Mouse (Mus musculus): Measurements from ENCODE around the gene Cdk14. TPM values are rescaled to one million over a fixed set of nuclear protein-coding genes. Genes with fewer than 3 reads are reported as not detected.

Cdk14 gene
- polyA plus RNA-seq, 1 experiment from 2014 or later, result 44.1 TPM

GRCm38 (mm10) chr5:4791219-4791618, 628.9 kb downstream of the Cdk14 start:
- H3K9me3 ChIP-seq, result no peaks in the 10 kb centered on the region
- no peak overlapping the region for H3K9ac ChIP-seq
- ATAC-seq (ENCODE audit: low FRiP score, low read depth), result no peak
- 74% methylated on average over 3 of the region's 3 CpGs for WGBS
- H3K4me2 ChIP-seq, result no peak overlapping the region
- H3K36me3 ChIP-seq, result no peaks in the 10 kb centered on the region
- no peaks in the 10 kb centered on the region for H3K4me1 ChIP-seq (replicated peaks)
- H3K4me3 ChIP-seq, result no peak overlapping the region
- no peak overlapping the region for H3K27ac ChIP-seq (replicated peaks)
- H3K27me3 ChIP-seq, result no peaks in the 10 kb centered on the region

DNA sequence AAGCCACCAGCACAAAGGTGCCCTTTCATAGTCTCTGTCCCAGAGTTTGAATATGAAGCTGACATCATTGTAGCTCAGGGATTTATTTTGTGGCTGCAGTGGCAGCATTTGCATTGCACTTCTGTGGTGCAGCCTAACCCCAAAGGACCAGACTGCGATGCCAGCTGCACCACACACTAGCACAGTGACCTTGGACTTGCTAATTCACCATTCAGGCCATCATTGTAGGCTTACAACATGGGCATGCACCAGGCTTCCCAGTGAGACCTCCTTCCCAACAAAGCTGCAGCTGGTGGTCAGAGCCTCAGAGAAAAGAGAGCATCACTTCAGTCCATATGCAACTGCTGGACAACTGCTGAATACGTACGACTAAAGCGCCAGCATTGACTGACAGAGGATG, 629.8 kb downstream of the Cdk14 start:
- no peaks in the 10 kb centered on the region for H3K4me1 ChIP-seq (replicated peaks)
- H3K4me2 ChIP-seq, result no peak overlapping the region
- H3K27me3 ChIP-seq, result no peaks in the 10 kb centered on the region
- 63% methylated on average over 4 of the region's 4 CpGs for WGBS
- H3K9me3 ChIP-seq, result no peaks in the 10 kb centered on the region
- H3K36me3 ChIP-seq, result no peaks in the 10 kb centered on the region
- H3K9ac ChIP-seq, result no peak overlapping the region
- no peak for ATAC-seq (ENCODE audit: low FRiP score, low read depth)
- no peak overlapping the region for H3K4me3 ChIP-seq
- H3K27ac ChIP-seq (replicated peaks), result no peak overlapping the region

DNA sequence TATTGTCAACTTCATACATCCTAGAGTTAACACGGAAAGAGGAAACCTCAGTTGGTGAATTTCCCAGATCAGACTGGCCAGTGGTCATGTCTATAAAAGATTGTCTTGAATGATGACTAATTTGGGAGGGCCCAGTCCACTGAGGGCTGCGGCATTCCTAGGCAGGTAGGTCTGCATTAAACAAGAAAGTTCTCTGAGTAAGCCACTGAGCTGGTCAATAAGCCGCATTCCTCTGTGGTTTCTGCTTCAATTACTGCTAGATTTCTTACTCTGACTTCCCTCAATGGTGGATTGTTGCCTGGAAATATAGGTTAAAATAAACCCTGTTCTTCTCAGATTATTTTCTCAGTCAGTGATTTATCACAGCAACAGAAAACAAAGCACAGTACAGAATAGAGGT, 631.6 kb downstream of the Cdk14 start:
- H3K4me3 ChIP-seq, result no peak overlapping the region
- no peaks in the 10 kb centered on the region for H3K27me3 ChIP-seq
- H3K4me2 ChIP-seq, result no peak overlapping the region
- H3K36me3 ChIP-seq, result no peaks in the 10 kb centered on the region
- WGBS, result 85% methylated on average over 3 of the region's 3 CpGs
- H3K9ac ChIP-seq, result no peak overlapping the region
- H3K4me1 ChIP-seq (replicated peaks), result no peaks in the 10 kb centered on the region
- ATAC-seq (ENCODE audit: low FRiP score, low read depth), result no peak
- no peaks in the 10 kb centered on the region for H3K9me3 ChIP-seq
- H3K27ac ChIP-seq (replicated peaks), result no peak overlapping the region

GRCm38 (mm10) chr5:4786816-4787215, 633.3 kb downstream of the Cdk14 start:
- Histone ChIP-seq H3K9ac (no peak overlapping the region), H3K27me3 (no peaks in the 10 kb centered on the region), H3K27ac (replicated peaks) (no peak overlapping the region), H3K9me3 (no peaks in the 10 kb centered on the region), H3K4me2 (no peak overlapping the region), H3K4me3 (no peak overlapping the region), H3K4me1 (replicated peaks) (no peaks in the 10 kb centered on the region), H3K36me3 (no peaks in the 10 kb centered on the region)
- 88% methylated on average over 3 of the region's 3 CpGs for WGBS
- ATAC-seq (ENCODE audit: low FRiP score, low read depth), result no peak

GRCm38 (mm10) chr5:4778274-4778673, 641.8 kb downstream of the Cdk14 start:
- Histone ChIP-seq H3K27ac (replicated peaks) (no peak overlapping the region), H3K9me3 (no peaks in the 10 kb centered on the region), H3K4me2 (no peak overlapping the region), H3K27me3 (no peaks in the 10 kb centered on the region), H3K9ac (no peak overlapping the region), H3K4me3 (no peak overlapping the region), H3K36me3 (no peaks in the 10 kb centered on the region), H3K4me1 (replicated peaks) (0 out of 2 replicates have a peak, but pooled peaks cover 3% of the 10 kb centered on the region)
- WGBS, result 71% methylated on average over 3 of the region's 3 CpGs
- no peak for ATAC-seq (ENCODE audit: low FRiP score, low read depth)

DNA sequence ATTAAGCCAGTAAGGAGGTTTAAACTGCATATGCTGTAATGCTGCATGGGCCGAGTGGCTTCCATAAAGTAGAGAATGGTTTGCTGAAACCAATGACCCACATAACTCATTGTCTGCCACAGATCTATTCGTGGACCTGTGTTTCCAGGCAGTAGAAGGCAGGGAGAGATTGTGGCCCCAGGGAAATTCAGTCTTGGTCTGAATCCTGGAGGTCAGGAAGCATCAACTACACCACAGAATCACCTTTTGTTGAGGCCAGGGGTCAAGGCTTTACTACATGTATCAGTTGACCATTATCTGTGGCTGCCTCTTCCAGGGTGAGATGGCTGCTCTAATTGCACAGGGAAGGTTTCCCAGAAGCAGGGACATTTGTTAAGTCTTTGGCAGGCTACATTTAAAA, 643.6 kb downstream of the Cdk14 start:
- Histone ChIP-seq H3K27me3 (no peaks in the 10 kb centered on the region), H3K36me3 (no peaks in the 10 kb centered on the region), H3K27ac (replicated peaks) (no peak overlapping the region), H3K4me3 (no peak overlapping the region), H3K4me2 (no peak overlapping the region), H3K9me3 (no peaks in the 10 kb centered on the region), H3K9ac (no peak overlapping the region), H3K4me1 (replicated peaks) (0 out of 2 replicates have a peak, but pooled peaks cover 6% of the 10 kb centered on the region)
- WGBS, result 63% methylated on average over 2 of the region's 2 CpGs
- no peak for ATAC-seq (ENCODE audit: low FRiP score, low read depth)

DNA sequence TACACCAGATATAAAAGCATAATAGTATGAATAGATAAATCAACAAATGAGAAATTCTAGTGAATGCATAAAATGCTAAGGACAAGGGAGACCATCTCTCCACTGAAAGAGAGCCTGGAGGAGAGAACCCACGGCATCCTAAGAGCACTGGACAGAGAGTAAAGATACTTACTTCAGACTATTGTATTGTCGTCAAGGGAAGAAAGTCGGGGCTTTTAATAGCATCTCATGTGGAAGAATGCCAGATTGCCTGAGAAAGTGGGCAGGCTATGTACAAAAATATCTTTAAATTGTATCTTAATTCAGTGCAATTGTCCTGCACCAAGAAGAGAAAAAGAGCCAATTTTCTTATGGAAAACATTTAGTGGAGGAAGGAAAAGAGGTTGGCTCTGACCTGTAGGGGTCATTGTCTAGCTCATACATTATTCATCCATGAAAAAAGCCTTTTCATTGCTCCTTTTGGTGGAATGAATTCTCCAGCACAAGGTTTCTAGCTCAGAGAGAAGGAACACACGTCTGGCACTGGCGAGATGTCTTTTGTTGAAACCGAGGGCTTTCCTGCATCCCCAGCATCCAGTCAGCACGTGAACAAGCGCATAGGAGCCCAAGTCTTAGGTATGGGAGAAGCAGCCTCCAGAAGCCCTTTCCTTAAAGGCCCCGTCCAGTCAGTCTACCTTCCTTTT, 646.9 kb downstream of the Cdk14 start:
- Histone ChIP-seq H3K27ac (replicated peaks) (no peak overlapping the region), H3K9me3 (no peaks in the 10 kb centered on the region), H3K4me3 (no peak overlapping the region), H3K4me1 (replicated peaks) (0 out of 2 replicates have a peak, but pooled peaks cover 6% of the 10 kb centered on the region), H3K9ac (no peak overlapping the region), H3K27me3 (no peaks in the 10 kb centered on the region), H3K36me3 (no peaks in the 10 kb centered on the region), H3K4me2 (no peak overlapping the region)
- 18% methylated on average over 9 of the region's 9 CpGs for WGBS
- no peak for ATAC-seq (ENCODE audit: low FRiP score, low read depth)

- no peaks in the 10 kb centered on the region for H3K9me3 ChIP-seq
- no peaks in the 10 kb centered on the region for H3K27me3 ChIP-seq
- H3K4me3 ChIP-seq, result no peak overlapping the region
- H3K36me3 ChIP-seq, result no peaks in the 10 kb centered on the region
- H3K4me1 ChIP-seq (replicated peaks), result 0 out of 2 replicates have a peak, but pooled peaks cover 6% of the 10 kb centered on the region
- ATAC-seq (ENCODE audit: low FRiP score, low read depth), result no peak
- H3K4me2 ChIP-seq, result no peak overlapping the region
- 83% methylated on average over 1 of the region's 1 CpGs for WGBS
- no peak overlapping the region for H3K27ac ChIP-seq (replicated peaks)
- H3K9ac ChIP-seq, result no peak overlapping the region
These were observed 649.5 kb downstream of the Cdk14 start for GRCm38 (mm10) chr5:4770609-4771008.

- H3K27ac ChIP-seq (replicated peaks), result no peak overlapping the region
- no peaks in the 10 kb centered on the region for H3K9me3 ChIP-seq
- H3K4me2 ChIP-seq, result no peak overlapping the region
- H3K4me1 ChIP-seq (replicated peaks), result no peaks in the 10 kb centered on the region
- no peak overlapping the region for H3K4me3 ChIP-seq
- H3K27me3 ChIP-seq, result no peaks in the 10 kb centered on the region
- 81% methylated on average over 2 of the region's 2 CpGs for WGBS
- no peak overlapping the region for H3K9ac ChIP-seq
- ATAC-seq (ENCODE audit: low FRiP score, low read depth), result no peak
- H3K36me3 ChIP-seq, result no peaks in the 10 kb centered on the region
These were observed 652.2 kb downstream of the Cdk14 start for GRCm38 (mm10) chr5:4767896-4768295.

GRCm38 (mm10) chr5:4766719-4767118, 653.4 kb downstream of the Cdk14 start:
- H3K9me3 ChIP-seq, result no peaks in the 10 kb centered on the region
- no peak for ATAC-seq (ENCODE audit: low FRiP score, low read depth)
- whole genome bisulfite sequencing, result 73% methylated on average over 5 of the region's 5 CpGs

GRCm38 (mm10) chr5:4761891-4762290, 658.2 kb downstream of the Cdk14 start:
- no peaks in the 10 kb centered on the region for H3K36me3 ChIP-seq
- no peaks in the 10 kb centered on the region for H3K27me3 ChIP-seq
- no peaks in the 10 kb centered on the region for H3K9me3 ChIP-seq
- H3K4me1 ChIP-seq (replicated peaks), result peaks cover 5% of the 10 kb centered on the region
- no peak overlapping the region for H3K4me3 ChIP-seq
- no peak overlapping the region for H3K27ac ChIP-seq (replicated peaks)
- no peak overlapping the region for H3K9ac ChIP-seq
- no peak for ATAC-seq (ENCODE audit: low FRiP score, low read depth)
- no peak overlapping the region for H3K4me2 ChIP-seq

More at GRCm38 (mm10) chr5:4766719-4767118, 653.4 kb downstream of the Cdk14 start:
- H3K4me2 ChIP-seq, result no peak overlapping the region
- no peaks in the 10 kb centered on the region for H3K4me1 ChIP-seq (replicated peaks)
- H3K27ac ChIP-seq (replicated peaks), result no peak overlapping the region
- H3K9ac ChIP-seq, result no peak overlapping the region
- no peaks in the 10 kb centered on the region for H3K27me3 ChIP-seq
- no peaks in the 10 kb centered on the region for H3K36me3 ChIP-seq
- H3K4me3 ChIP-seq, result no peak overlapping the region

GRCm38 (mm10) chr5:4758331-4759080, 661.6 kb downstream of the Cdk14 start:
- peak overlapping the region; percentile 89 for H3K4me2 ChIP-seq
- ATAC-seq (ENCODE audit: low FRiP score, low read depth), result no peak; the same call in 1 of the 2 replicates
- peak overlapping the region; percentile 40 for H3K9ac ChIP-seq
- H3K27ac ChIP-seq (replicated peaks), result peak overlapping the region; percentile 76
- H3K36me3 ChIP-seq, result no peaks in the 10 kb centered on the region
- H3K9me3 ChIP-seq, result no peaks in the 10 kb centered on the region
- peak overlapping the region; percentile 66 for H3K4me3 ChIP-seq
- WGBS, result under 1% methylated on average over 23 of the region's 23 CpGs
- peaks cover 28% of the 10 kb centered on the region for H3K4me1 ChIP-seq (replicated peaks)
- no peaks in the 10 kb centered on the region for H3K27me3 ChIP-seq
